Mouse (Mus musculus) intestine, embryonic 14.5 days (tissue): ENCODE results near the gene Ifi211. TPM values are rescaled to one million over a fixed set of nuclear protein-coding genes. Genes with fewer than 3 reads are reported as not detected.
"Not testable (repeated sequence)": the region's sequence is repeated elsewhere in the genome, so short reads cannot be mapped to it uniquely, and the experiment has no call there.

ENCODE experiments used
- ATAC-seq: fragments of 200-750 bp; cut with Nextera tagmentation; replicated peaks from 2 replicates; pipeline ENCODE4 v1.8.0; 2017; ENCODE audit warnings: low read depth, moderate number of reproducible peaks, moderate TSS enrichment, moderate library complexity; ENCODE audit not compliant: low FRiP score, low TSS enrichment
- DNase-seq: peaks from one replicate; pipeline ENCODE4 v3.0.0-alpha.2; 2018; ENCODE audit warnings: low spot score
- H3K27ac ChIP-seq: fragments of 300-500 bp; sonication (generic); 2 replicates; pipeline ENCODE4 v1.5.1; 2014; ENCODE audit warnings: low read depth, mild to moderate bottlenecking, control low read depth
- H3K27me3 ChIP-seq: fragments of 300-500 bp; sonication (generic); replicated peaks from 2 replicates; pipeline ENCODE4 v1.6.1; 2014; ENCODE audit warnings: low read length, control low read depth; ENCODE audit not compliant: control insufficient read depth, insufficient read depth
- H3K36me3 ChIP-seq: fragments of 300-500 bp; sonication (generic); 2 replicates; pipeline ENCODE4 v1.6.1; 2014; ENCODE audit warnings: low read length, control low read depth; ENCODE audit not compliant: control insufficient read depth, insufficient read depth
- H3K4me1 ChIP-seq: fragments of 300-500 bp; sonication (generic); replicated peaks from 2 replicates; pipeline ENCODE4 v1.6.1; 2014; ENCODE audit warnings: low read length, control low read depth, mixed read lengths; ENCODE audit not compliant: control insufficient read depth, insufficient read depth
- H3K4me2 ChIP-seq: fragments of 300-500 bp; sonication (generic); 2 replicates; pipeline ENCODE4 v1.6.1; 2014; ENCODE audit warnings: low read length
- H3K4me3 ChIP-seq: fragments of 300-500 bp; sonication (generic); 2 replicates; pipeline ENCODE4 v1.5.1; 2014; ENCODE audit warnings: low read depth, low read length, control low read depth, mixed read lengths
- H3K9ac ChIP-seq: fragments of 300-500 bp; sonication (generic); 2 replicates; pipeline ENCODE4 v1.6.1; 2014; ENCODE audit warnings: mild to moderate bottlenecking, low read length
- H3K9me3 ChIP-seq: fragments of 300-500 bp; sonication (generic); 2 replicates; pipeline ENCODE4 v1.6.1; 2016; ENCODE audit warnings: low read length, control low read depth; ENCODE audit not compliant: control insufficient read depth
- WGBS: fragments of 180-500 bp; shearing (Covaris S2); extraction: QIAGEN DNeasy Blood & Tissue Kit; methylation state at CpG from one replicate; pipeline ENCODE4 v1.1.7; 2014; 5-methylcytosine and 5-hydroxymethylcytosine counted together
- polyA plus RNA-seq: library from polyadenylated mRNA; unstranded; fragments of >200 nt; fragmentation: Nextera tagmentation; extraction: Ambion mirVana; gene quantifications from 2 replicates; pipeline ENCODE4 v1.2.1, GENCODE M21; 2014

Ifi211 gene
- 0.64 and 0.83 TPM in 2 replicates for polyA plus RNA-seq

DNA sequence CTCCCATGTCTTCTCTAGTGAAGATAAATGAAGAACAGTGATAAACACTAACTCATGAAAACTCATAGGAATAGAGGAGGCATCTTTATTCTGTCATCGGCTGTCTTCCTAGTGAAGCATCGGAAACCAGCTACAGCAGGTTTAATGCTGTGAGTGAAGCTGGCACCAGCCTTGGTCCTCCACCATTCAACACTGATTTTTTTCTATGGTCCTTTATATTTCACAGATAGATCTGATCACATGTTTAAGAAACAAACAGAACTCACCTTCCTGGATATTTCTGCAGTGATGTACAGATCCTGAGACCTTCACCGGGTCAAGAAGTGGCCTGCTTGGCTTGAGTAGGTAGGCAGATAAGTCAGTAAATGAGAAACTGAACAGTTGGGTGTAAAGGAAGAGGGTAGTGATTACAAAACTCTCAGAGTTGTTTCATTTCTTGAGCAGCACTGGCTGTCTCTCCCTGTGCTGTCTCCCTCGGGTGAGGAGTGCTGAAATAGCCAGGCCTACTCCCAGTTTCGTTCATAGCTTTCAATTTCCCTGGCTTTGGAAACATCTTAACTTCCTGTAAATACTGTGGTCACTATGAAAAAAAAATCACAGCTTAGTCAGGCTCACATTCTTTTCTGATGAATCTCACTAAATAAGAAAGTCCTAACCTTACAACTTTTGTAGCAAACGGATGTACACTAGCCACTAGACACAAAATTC is at the start of gene Ifi211:
TSS of gene Ifi211 (minus strand) at position 499 of the 708 bp plus-strand sequence.
- H3K9me3 ChIP-seq, H3K4me2 ChIP-seq, H3K36me3 ChIP-seq, H3K27me3 ChIP-seq, DNase-seq, H3K4me3 ChIP-seq, H3K27ac ChIP-seq, ATAC-seq, H3K4me1 ChIP-seq, H3K9ac ChIP-seq: not testable (repeated sequence)
- 77% methylated on average over 6 of the region's 6 CpGs for WGBS

DNA sequence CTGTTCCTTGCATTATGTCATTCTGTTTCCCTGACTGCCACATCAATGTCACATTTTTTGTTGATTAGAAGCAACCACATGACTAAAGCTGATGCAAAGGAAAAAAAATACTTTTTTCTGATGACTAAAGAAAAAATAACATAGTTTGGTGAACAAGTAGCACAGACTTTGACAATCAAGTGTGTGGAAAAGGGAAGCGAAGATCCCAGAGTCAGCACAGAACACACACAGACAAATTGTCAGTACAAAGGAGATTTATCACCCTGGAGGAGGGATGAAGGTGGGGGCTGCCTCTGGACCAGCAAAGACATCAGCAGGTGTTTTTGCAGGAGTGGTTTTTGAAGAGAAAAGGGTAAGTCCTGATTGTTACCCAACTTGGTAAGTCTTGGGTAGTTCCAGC is 48.6 kb upstream of the Ifi211 start:
- H3K4me3 ChIP-seq, H3K4me2 ChIP-seq, H3K27ac ChIP-seq, H3K9ac ChIP-seq, H3K4me1 ChIP-seq, H3K27me3 ChIP-seq, DNase-seq, ATAC-seq, H3K9me3 ChIP-seq, H3K36me3 ChIP-seq: not testable (repeated sequence)
- WGBS, result 60% methylated on average over 1 of the region's 1 CpGs

DNA sequence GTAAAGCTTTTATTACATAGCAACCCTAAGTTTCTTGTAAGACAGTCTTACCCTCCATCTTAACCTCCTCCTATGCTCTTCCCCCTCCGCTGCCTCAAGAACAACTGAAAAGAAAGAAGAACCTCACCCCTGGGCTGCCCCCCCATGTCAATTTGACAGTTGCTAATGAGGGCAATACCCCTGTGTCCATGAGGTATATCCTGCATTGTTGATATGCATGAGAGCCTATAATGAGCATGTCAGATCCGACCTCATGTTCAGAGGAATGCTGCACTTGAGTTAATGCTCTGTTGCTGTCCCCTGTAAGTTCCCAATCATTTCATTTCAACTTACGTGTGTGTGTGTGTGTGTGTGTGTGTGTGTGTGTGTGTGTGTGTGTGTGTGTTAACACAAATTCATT is 47.2 kb upstream of the Ifi211 start:
- not testable (repeated sequence) for H3K9ac ChIP-seq, H3K36me3 ChIP-seq, DNase-seq, H3K27me3 ChIP-seq, H3K9me3 ChIP-seq, H3K4me2 ChIP-seq, H3K4me1 ChIP-seq, H3K4me3 ChIP-seq, ATAC-seq, H3K27ac ChIP-seq
- WGBS, result 57% methylated on average over 3 of the region's 3 CpGs

DNA sequence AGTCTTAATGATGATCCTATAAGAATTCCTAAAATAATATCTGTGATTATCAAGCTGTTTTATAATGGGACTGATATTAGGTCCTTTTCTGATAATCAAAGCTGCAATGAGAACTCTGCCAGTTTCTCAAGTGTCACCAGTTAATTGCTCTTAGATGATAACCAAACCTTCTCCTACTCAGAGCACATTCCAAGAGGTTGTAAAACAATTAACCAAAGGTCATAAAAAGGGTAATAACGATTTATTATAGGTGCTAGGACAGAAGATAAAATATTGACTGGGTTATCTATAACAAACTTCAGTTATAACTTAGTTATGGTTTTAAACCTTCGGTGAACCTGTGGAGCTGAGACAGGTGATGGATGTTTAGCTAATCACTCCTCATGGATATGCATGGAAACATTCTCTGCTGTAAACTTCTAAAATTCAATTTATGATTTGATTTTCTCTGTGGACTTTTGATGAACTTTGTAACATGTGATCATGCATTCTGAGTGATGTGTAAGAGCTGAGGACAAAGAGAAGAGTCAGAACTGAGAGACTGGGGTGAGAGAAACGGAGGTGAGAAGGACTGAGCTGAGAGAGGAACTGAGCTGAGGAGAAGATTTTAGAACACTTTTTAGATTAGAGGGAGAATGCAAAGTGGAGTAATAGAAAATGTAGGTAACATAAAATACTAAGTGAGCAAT is 43.1 kb upstream of the Ifi211 start:
- not testable (repeated sequence) for DNase-seq, H3K27ac ChIP-seq, H3K4me2 ChIP-seq, H3K9me3 ChIP-seq, H3K27me3 ChIP-seq, H3K36me3 ChIP-seq, H3K4me1 ChIP-seq, H3K9ac ChIP-seq, H3K4me3 ChIP-seq
- peak; percentile 61; the same call in 1 of the 2 replicates for ATAC-seq
- WGBS, result 13% methylated on average over 3 of the region's 3 CpGs

DNA sequence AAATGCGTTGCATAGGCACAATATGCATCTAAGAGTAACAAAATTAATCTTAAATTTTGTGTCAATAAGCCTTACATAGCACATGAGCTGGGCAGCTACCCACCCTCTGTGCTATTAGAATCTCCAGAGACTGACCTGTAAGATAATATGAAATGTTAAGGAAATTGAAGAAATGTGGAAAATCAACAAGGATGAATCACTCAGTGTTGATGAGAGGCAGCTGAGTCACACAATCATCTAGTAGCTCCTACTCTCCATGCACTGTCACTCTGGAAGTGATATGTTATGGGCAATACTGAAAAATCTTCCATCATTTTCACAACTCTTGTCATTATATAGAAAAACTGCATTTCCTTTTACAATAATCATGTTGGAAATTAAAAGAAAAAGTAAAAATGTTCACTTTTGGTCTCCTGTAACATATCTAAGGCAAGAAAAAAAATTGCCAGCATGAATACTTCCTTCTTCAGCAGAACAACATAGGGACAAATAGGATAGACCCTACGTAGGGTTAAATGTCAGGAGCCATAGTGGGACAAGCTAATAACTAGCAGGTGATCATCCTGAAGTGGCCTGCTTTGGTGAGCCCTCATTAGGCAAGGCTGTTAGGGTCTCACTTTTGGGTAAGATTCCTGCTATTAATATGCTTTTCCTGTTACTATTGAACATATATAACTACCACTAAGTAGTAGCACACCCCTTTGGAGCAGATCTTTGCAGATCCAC is 42.4 kb upstream of the Ifi211 start:
- 83% methylated on average over 2 of the region's 2 CpGs for WGBS
- DNase-seq, result peak; percentile 52
- ATAC-seq, result peak; percentile 75
- H3K27me3 ChIP-seq, result no peaks in the 10 kb centered on the region
- H3K4me2 ChIP-seq, result no peak overlapping the region
- H3K4me1 ChIP-seq, result no peaks in the 10 kb centered on the region
- no peaks in the 10 kb centered on the region for H3K9me3 ChIP-seq
- no peak overlapping the region for H3K27ac ChIP-seq
- H3K4me3 ChIP-seq, result no peak overlapping the region
- no peaks in the 10 kb centered on the region for H3K36me3 ChIP-seq
- H3K9ac ChIP-seq, result no peak overlapping the region

DNA sequence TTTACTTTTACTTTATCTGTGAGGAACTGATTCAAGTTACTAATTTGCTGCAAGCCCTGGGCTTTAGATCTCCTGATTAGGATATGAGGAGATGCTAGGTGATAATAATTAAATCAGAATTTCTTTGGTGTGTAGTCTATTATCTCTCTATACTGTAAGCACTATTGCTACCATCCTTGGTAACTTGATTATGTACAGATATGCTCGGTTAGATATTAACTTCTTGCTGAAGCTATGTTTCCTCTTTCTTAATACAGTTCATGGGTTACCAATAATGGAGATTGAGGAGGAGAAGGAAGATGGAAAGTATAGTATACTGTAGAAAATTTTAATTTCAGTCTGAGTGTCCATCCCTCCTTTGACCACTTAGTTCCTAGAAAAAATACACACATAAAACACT is 40.7 kb upstream of the Ifi211 start:
- ATAC-seq (no peak), DNase-seq (no peak)
- Histone ChIP-seq H3K27me3 (no peaks in the 10 kb centered on the region), H3K36me3 (no peaks in the 10 kb centered on the region), H3K4me1 (no peaks in the 10 kb centered on the region), H3K4me2 (no peak overlapping the region), H3K4me3 (no peak overlapping the region), H3K9ac (no peak overlapping the region), H3K27ac (no peak overlapping the region), H3K9me3 (no peaks in the 10 kb centered on the region)
- 71% methylated on average over 1 of the region's 1 CpGs for WGBS

DNA sequence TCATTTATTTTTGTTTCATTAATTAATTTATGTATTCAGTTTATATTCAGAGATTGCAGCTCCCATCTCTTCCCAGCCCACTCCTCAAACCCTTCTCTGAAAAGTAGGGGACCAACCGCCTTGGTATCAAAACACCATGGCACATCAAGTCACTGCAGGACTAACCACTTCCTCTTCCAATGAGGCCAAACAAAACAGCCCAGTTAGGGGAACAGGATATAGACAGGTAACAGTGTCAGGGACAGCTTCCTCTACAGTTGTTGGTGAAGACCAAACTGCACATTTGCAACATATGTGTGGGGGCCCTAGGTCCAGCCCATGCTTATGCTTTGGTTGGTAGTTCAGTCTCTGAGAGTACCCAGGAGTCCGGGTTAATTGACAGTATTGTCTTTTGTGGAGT is 36.2 kb upstream of the Ifi211 start:
- H3K4me2 ChIP-seq, H3K9me3 ChIP-seq, DNase-seq, H3K27ac ChIP-seq, ATAC-seq, H3K9ac ChIP-seq, H3K4me3 ChIP-seq, H3K27me3 ChIP-seq, H3K36me3 ChIP-seq, H3K4me1 ChIP-seq: not testable (repeated sequence)
- 85% methylated on average over 2 of the region's 2 CpGs for WGBS

DNA sequence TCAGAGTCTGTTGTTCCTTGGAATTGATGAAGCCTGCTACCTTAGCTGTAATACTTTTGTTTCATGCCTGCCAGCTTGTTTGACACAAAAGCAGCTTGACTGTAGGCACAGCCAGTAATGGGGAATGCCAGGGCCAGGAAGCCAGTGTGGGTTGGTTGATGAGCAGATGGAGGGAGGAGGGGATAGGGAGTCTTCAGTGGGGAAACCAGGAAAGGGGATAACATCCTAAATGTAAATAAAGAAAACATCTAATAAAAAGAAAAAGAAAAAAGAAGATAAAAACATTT is 29.9 kb upstream of the Ifi211 start:
- not testable (repeated sequence) for H3K27ac ChIP-seq, H3K9me3 ChIP-seq, H3K36me3 ChIP-seq, H3K4me3 ChIP-seq, DNase-seq, ATAC-seq, H3K9ac ChIP-seq, H3K4me1 ChIP-seq, H3K4me2 ChIP-seq, H3K27me3 ChIP-seq
